Mouse (Mus musculus) left cerebral cortex, postnatal 36 days (tissue): ENCODE results near the gene Slc17a8. TPM values are rescaled to one million over a fixed set of nuclear protein-coding genes. Genes with fewer than 3 reads are reported as not detected.

ENCODE experiments used
- DNase-seq, 2 experiments: peaks; one replicate each; pipeline ENCODE4 v3.0.0; 2021 to 2022; ENCODE audit warnings: low spot score in 2 of 2, mixed read lengths in 1 of 2
- intact Hi-C: fragments of 180-260 bp; cut with DNase I; formaldehyde crosslinking; loops from one replicate; pipeline ENCODE4 v1.15.1; 2025
- total RNA-seq, 2 experiments: library from RNA; stranded (reverse); gene quantifications; 2 replicates each; pipeline ENCODE4 v1.2.3; 2021

Slc17a8 gene
- total RNA-seq, 2 experiments from 2014 or later, result 2.6 to 2.7 TPM

DNA sequence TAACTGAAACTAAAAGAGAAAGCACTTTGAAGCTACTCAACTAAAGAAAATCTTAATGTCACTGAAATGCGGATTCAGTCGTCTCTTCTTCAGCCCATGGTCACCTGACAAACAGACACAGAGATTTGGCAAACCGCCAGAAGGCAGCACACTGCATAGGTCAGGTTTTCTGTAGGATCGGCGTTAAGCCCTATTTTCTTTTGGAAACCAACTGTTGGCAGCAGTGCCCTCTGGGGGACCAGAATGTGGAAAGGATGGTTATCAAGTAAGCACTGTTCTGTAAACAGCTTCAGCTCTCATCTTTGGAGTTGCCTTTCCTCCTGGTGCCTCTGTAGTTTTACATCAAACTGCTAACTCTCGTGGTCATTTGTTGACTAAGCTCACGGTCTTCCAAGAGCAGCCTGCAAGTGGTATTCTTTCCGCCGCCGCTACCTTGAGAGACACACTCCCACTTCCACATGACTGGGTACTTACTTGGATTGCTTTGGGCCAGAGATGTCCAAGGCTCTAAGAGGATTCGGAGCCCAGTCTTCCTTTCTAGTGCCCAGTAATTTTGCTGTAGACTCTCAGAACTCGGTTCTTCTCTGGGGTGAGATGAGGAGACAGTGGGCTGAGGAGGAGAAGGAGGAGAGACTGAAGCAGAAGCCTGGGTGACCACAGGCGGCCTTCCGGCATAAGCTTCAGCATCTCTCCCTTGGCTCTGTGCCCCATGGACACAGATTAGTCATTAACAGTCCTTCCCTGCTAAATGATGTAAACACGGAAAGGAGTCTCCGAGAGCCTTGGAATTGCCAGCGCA is 87.9 kb downstream of the Slc17a8 start, which contains the start of gene Nr1h4:
Nr1h4 (minus strand) TSS at position 657 of the 799 bp plus-strand sequence.
- DNase-seq, result no peak
- intact Hi-C loops, result no loop called here

DNA sequence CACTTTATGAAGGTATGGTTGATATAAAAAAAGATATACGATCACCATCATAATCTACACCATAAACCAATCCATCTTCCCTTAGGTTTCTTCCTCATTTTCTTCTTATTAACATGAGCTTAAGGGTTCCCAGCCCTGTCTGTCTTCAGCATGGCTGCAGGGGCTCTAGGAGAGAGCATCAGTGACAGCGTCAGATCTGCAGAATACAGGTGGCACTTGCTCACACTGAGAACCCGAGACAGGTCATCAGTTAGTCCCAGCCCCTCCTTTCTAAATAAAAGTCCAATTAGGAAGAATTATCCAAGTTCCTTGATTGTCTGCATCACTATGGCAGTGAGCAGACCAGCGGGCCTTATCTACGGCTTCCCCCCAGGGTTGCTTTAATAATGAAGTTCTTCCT is 88.6 kb downstream of the Slc17a8 start:
- intact Hi-C loops, result no loop called here

GRCm38 (mm10) chr10:89531976-89532375 is 89.1 kb downstream of the Slc17a8 start:
- DNase-seq, result no peak
- intact Hi-C loops, result no loop called here

More for the DNA sequence above, 88.6 kb downstream of the Slc17a8 start:
- no peak for DNase-seq

DNA sequence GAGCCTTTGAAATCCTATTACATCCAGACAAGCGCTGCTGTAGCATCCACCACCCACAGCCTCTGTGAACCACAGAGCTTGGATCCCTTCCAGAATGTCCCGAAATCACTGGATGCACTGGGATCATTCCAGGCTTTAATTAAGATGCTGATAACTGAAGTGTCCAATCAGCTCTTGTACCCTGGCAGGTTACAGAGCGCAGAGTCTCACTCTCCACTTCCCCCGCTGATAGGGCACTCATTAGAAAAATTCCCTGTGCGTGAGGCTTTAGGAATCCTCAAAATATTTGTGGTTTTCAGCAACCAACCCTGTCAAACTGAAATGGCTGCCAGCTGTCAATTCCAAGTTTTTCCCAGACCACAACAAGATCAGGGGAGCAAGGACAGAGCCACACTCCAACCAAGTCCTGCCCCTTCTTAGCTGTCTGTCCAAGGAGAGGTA is 89.8 kb downstream of the Slc17a8 start:
- no peak for DNase-seq
- intact Hi-C loops, result no loop called here

- no peak for DNase-seq
- intact Hi-C loops, result no loop called here
Observed at GRCm38 (mm10) chr10:89527054-89527453, 94.0 kb downstream of the Slc17a8 start.

DNA sequence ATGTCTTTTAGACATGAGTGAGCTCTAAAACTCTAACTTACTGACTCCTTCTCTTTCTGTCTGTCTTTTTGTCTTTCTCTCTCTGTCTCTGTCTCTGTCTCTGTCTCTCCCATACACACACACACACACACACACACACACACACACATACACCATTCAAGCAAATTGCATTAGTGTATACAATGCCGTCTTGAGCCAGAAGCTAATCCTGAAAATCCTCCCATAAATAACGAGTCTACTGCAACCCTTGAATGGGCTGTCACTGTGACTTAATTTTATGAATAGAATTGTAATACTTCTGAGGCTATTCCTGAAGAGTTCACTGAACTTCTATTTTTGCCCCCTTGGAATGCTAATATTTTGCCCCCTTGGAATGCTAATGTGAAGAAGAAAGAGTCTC is 95.2 kb downstream of the Slc17a8 start:
- DNase-seq, result no peak
- intact Hi-C loops, result no loop called here

Other genes starting within 250 kb of the Slc17a8 start
- gene Gas2l3, start 177.3 kb downstream of the Slc17a8 start, total RNA-seq, result 1 to 10 TPM; 1.6 to 2.4 TPM
- gene Nr1h4, start 87.7 kb downstream of the Slc17a8 start, total RNA-seq, result not detected
- 10 to 100 TPM; 34.3 to 34.7 TPM for gene Scyl2, start 65.0 kb upstream of the Slc17a8 start, total RNA-seq
- 10 to 100 TPM; 18.7 to 23.8 TPM for gene Actr6, start 111.0 kb upstream of the Slc17a8 start, total RNA-seq
- gene Uhrf1bp1l, start 123.7 kb upstream of the Slc17a8 start, total RNA-seq, result 10 to 100 TPM; 90.4 to 92.5 TPM